Mouse (Mus musculus): ENCODE data around the gene Hint3. TPM values are rescaled to one million over a fixed set of nuclear protein-coding genes. Genes with fewer than 3 reads are reported as not detected.
"Not testable (repeated sequence)": the region's sequence is repeated elsewhere in the genome, so short reads cannot be mapped to it uniquely, and the experiment has no call there.

Hint3 gene
- polyA plus RNA-seq, 1 experiment: 20.3 TPM

GRCm38 (mm10) chr10:30638216-30638615 lies 8.8 kb upstream of the Hint3 start:
- Histone ChIP-seq H3K27ac (ENCODE audit: insufficient read depth, low read depth, low read length) (peak overlapping the region; percentile 38; the same call in 1 of the 2 replicates), H3K36me3 (ENCODE audit: control insufficient read depth, insufficient read depth, low read length) (no peaks in the 10 kb centered on the region), H3K4me1 (ENCODE audit: control insufficient read depth, insufficient read depth, low read length) (no peaks in the 10 kb centered on the region), H3K27me3 (replicated peaks; ENCODE audit: control insufficient read depth, insufficient read depth, low read length) (no peaks in the 10 kb centered on the region), H3K4me3 (ENCODE audit: insufficient read depth, low read depth, low read length) (no peak overlapping the region)
- WGBS: 76% methylated on average over 3 of the region's 3 CpGs
- TF ChIP-seq POLR2A (IDR thresholded peaks at IDR 0.05; ENCODE audit: low read depth, low read length) (no peak), CTCF (conservative IDR thresholded peaks at IDR 0.05; ENCODE audit: insufficient read depth, insufficient read length, low read depth, low read length) (no peak)
- DNase-seq: no peak

GRCm38 (mm10) chr10:30636474-30637154 lies 7.2 kb upstream of the Hint3 start:
- not testable (repeated sequence) for DNase-seq
- 73% methylated on average over 1 of the region's 1 CpGs for WGBS

DNA sequence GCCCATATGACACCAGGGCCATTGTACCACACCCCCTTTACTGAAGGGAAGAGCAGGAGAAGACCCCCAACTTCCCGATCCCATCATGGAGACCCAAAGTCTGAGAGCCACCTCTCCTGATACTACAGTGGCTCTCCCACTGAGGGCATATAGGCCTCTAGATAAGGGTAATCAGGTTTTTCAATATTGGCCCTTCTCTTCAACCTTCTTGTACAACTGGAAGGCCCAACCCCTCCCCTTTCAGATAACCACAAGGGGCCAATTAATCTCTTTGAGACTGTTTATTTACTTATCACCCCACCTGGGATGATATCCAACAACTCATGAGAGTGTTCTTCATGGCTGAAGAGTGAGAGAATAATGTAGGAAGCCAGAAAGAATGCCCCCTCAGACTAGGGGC lies 3.3 kb upstream of the Hint3 start:
- TF ChIP-seq POLR2A (IDR thresholded peaks at IDR 0.05; ENCODE audit: low read depth, low read length): no peak
- Histone ChIP-seq H3K27me3 (replicated peaks; ENCODE audit: control insufficient read depth, insufficient read depth, low read length) (no peaks in the 10 kb centered on the region), H3K27ac (ENCODE audit: insufficient read depth, low read depth, low read length) (no peak overlapping the region), H3K36me3 (ENCODE audit: control insufficient read depth, insufficient read depth, low read length) (no peaks in the 10 kb centered on the region), H3K4me1 (ENCODE audit: control insufficient read depth, insufficient read depth, low read length) (no peaks in the 10 kb centered on the region), H3K4me3 (ENCODE audit: insufficient read depth, low read depth, low read length) (no peak overlapping the region)
- DNase-seq: no peak
- 100% methylated on average over 1 of the region's 1 CpGs for WGBS

More at GRCm38 (mm10) chr10:30636474-30637154, 7.2 kb upstream of the Hint3 start:
- not testable (repeated sequence) for H3K27ac ChIP-seq (ENCODE audit: insufficient read depth, low read depth, low read length); H3K27me3 ChIP-seq (replicated peaks; ENCODE audit: control insufficient read depth, insufficient read depth, low read length); H3K4me3 ChIP-seq (ENCODE audit: insufficient read depth, low read depth, low read length); H3K36me3 ChIP-seq (ENCODE audit: control insufficient read depth, insufficient read depth, low read length); H3K4me1 ChIP-seq (ENCODE audit: control insufficient read depth, insufficient read depth, low read length)

GRCm38 (mm10) chr10:30629977-30630376 lies 545 bp upstream of the Hint3 start:
- TF ChIP-seq CTCF (conservative IDR thresholded peaks at IDR 0.05; ENCODE audit: insufficient read depth, insufficient read length, low read depth, low read length): no peak
- TF ChIP-seq POLR2A (IDR thresholded peaks at IDR 0.05; ENCODE audit: low read depth, low read length): no peak
- no peak for DNase-seq
- H3K27me3 ChIP-seq (replicated peaks; ENCODE audit: control insufficient read depth, insufficient read depth, low read length): no peaks in the 10 kb centered on the region
- no peaks in the 10 kb centered on the region for H3K4me1 ChIP-seq (ENCODE audit: control insufficient read depth, insufficient read depth, low read length)
- H3K36me3 ChIP-seq (ENCODE audit: control insufficient read depth, insufficient read depth, low read length): no peaks in the 10 kb centered on the region
- H3K27ac ChIP-seq (ENCODE audit: insufficient read depth, low read depth, low read length): no peak overlapping the region
- no peak overlapping the region for H3K4me3 ChIP-seq (ENCODE audit: insufficient read depth, low read depth, low read length)

- WGBS: 87% methylated on average over 11 of the region's 11 CpGs
- DNase-seq; H3K27me3 ChIP-seq (replicated peaks; ENCODE audit: control insufficient read depth, insufficient read depth, low read length); H3K4me1 ChIP-seq (ENCODE audit: control insufficient read depth, insufficient read depth, low read length); H3K36me3 ChIP-seq (ENCODE audit: control insufficient read depth, insufficient read depth, low read length); H3K4me3 ChIP-seq (ENCODE audit: insufficient read depth, low read depth, low read length); H3K27ac ChIP-seq (ENCODE audit: insufficient read depth, low read depth, low read length): not testable (repeated sequence)
Observed at GRCm38 (mm10) chr10:30628444-30628843, 988 bp downstream of the Hint3 start.

DNA sequence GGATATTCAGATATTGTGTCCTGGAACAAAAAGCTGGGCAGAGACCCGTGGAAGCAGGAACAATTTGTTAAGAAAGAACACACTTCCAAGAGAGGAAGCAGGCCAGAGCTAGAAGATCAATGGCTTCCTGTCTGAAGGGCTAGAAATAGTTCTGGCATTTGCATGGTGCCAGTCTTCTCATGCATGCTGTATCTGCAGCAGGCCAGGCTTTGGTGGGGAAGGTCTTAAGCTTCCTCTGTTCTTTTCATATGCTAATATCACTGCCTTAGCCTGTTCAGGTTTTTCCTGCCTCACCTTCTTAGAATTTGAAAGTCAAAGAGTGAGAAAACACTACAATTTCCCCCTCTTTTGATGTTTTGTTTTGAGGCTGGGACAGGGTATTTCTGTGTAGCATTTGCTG lies 1.9 kb downstream of the Hint3 start:
- H3K36me3 ChIP-seq (ENCODE audit: control insufficient read depth, insufficient read depth, low read length): no peaks in the 10 kb centered on the region
- no peaks in the 10 kb centered on the region for H3K4me1 ChIP-seq (ENCODE audit: control insufficient read depth, insufficient read depth, low read length)
- peak; percentile 63 for DNase-seq
- TF ChIP-seq POLR2A (IDR thresholded peaks at IDR 0.05; ENCODE audit: low read depth, low read length): no peak
- no peak for TF ChIP-seq CTCF (conservative IDR thresholded peaks at IDR 0.05; ENCODE audit: insufficient read depth, insufficient read length, low read depth, low read length)
- H3K4me3 ChIP-seq (ENCODE audit: insufficient read depth, low read depth, low read length): no peak overlapping the region
- peak overlapping the region; percentile 82 for H3K27ac ChIP-seq (ENCODE audit: insufficient read depth, low read depth, low read length)
- 44% methylated on average over 1 of the region's 1 CpGs for WGBS
- no peaks in the 10 kb centered on the region for H3K27me3 ChIP-seq (replicated peaks; ENCODE audit: control insufficient read depth, insufficient read depth, low read length)

GRCm38 (mm10) chr10:30624161-30625019 lies 5.0 kb downstream of the Hint3 start:
- TF ChIP-seq POLR2A (IDR thresholded peaks at IDR 0.05; ENCODE audit: low read depth, low read length): no peak
- no peak for TF ChIP-seq CTCF (conservative IDR thresholded peaks at IDR 0.05; ENCODE audit: insufficient read depth, insufficient read length, low read depth, low read length)
- H3K4me3 ChIP-seq (ENCODE audit: insufficient read depth, low read depth, low read length): no peak overlapping the region

More at GRCm38 (mm10) chr10:30624161-30625019, 5.0 kb downstream of the Hint3 start:
- H3K27me3 ChIP-seq (replicated peaks; ENCODE audit: control insufficient read depth, insufficient read depth, low read length): no peaks in the 10 kb centered on the region
- 70% methylated on average over 5 of the region's 5 CpGs for WGBS
- no peaks in the 10 kb centered on the region for H3K4me1 ChIP-seq (ENCODE audit: control insufficient read depth, insufficient read depth, low read length)
- peak overlapping the region; percentile 75 for H3K27ac ChIP-seq (ENCODE audit: insufficient read depth, low read depth, low read length)
- DNase-seq: peak; percentile 65
- H3K36me3 ChIP-seq (ENCODE audit: control insufficient read depth, insufficient read depth, low read length): no peaks in the 10 kb centered on the region

Measured in kidney, adult 2 months (tissue).